In genomic region chr11:6444077-6444853, GRCm38 (mm10) we compare ENCODE assay signal across 8 mouse cellular contexts. TPM values are rescaled to one million over a fixed set of nuclear protein-coding genes. Genes with fewer than 3 reads are reported as not detected.
DNase-seq lines count a peak whose midpoint lies in the region; ATAC-seq lines count a peak whose summit lies in the region.

Gene H2afv (minus strand): TSS chr11:6444443.

- H3K27ac ChIP-seq in hindbrain, embryonic 12.5 days: peak within 1 kb of the TSS; percentile 94

- H3K36me3 ChIP-seq in hindbrain, embryonic 12.5 days: 0 out of 2 replicates have a peak, but pooled peaks cover 4% of the 10 kb centered on the region

- DNase-seq in NIH3T3 (ENCODE audit: low read depth): peak; percentile 100
- DNase-seq in cerebellum, postnatal 10 days: peak; percentile 100
- peak; percentile 99 for DNase-seq in frontal cortex, postnatal 10 days (ENCODE audit: low spot score in 2 of 2)
- peak; percentile 99 to 100 for DNase-seq in layer of hippocampus, postnatal 14 days (ENCODE audit: low spot score in 2 of 2)
- DNase-seq in lung, postnatal 14 days: peak; percentile 100
- peak; percentile 98 for DNase-seq in retina, adult 2 months (ENCODE audit: low read depth, low spot score)
- DNase-seq in thymus, postnatal 36 days: peak; percentile 98 to 99

- no peaks in the 10 kb centered on the region for H3K9me3 ChIP-seq in hindbrain, embryonic 12.5 days (replicated peaks)

- peak within 1 kb of the TSS; percentile 70 for H3K4me2 ChIP-seq in hindbrain, embryonic 12.5 days (replicated peaks)

- no peaks in the 10 kb centered on the region for H3K27me3 ChIP-seq in hindbrain, embryonic 12.5 days

- 2% methylated on average over 78 of the region's 80 CpGs for WGBS in hindbrain, embryonic 12.5 days

- H3K4me3 ChIP-seq in hindbrain, embryonic 12.5 days: peak within 1 kb of the TSS; percentile 79

- peak within 1 kb of the TSS; percentile 91 for H3K9ac ChIP-seq in hindbrain, embryonic 12.5 days

- H3K4me1 ChIP-seq in hindbrain, embryonic 12.5 days: peaks cover 7% of the 10 kb centered on the region

- ATAC-seq in hindbrain, embryonic 12.5 days (ENCODE audit: low FRiP score): peak; percentile 100

RNA-seq across cellular contexts. Expression of gene H2afv, which starts in this region (rescaled TPM):
- 520 and 591 TPM in 2 replicates for polyA plus RNA-seq in hindbrain, embryonic 12.5 days (2016; fragmentation: Nextera tagmentation; extraction: Ambion mirVana)
- 10 to 100 TPM; 39.7 to 40.2 TPM for total RNA-seq in layer of hippocampus, postnatal 14 days (2021)

Comparison
In these comparisons a context has a peak if more than half of its experiments do, and no peak if none do; other contexts are left out.
1. Peak in every context shown above with its lines: DNase-seq, ATAC-seq, H3K4me3 ChIP-seq and H3K27ac ChIP-seq.